Mouse (Mus musculus): Measurements from ENCODE around the gene Megf11.

Megf11 gene

GRCm38 (mm10) chr9:64520747-64521283 lies 135.4 kb downstream of the Megf11 start:
- in situ Hi-C loops (cut with MboI): no loop called here

- in situ Hi-C loops (cut with MboI): no loop called here
These were observed 138.0 kb downstream of the Megf11 start for GRCm38 (mm10) chr9:64523264-64524045.

- in situ Hi-C loops (cut with MboI): no loop called here
These were observed 142.6 kb downstream of the Megf11 start for GRCm38 (mm10) chr9:64528061-64528460.

GRCm38 (mm10) chr9:64528595-64528994 lies 143.2 kb downstream of the Megf11 start:
- in situ Hi-C loops (cut with MboI): no loop called here

GRCm38 (mm10) chr9:64531935-64532334 lies 146.5 kb downstream of the Megf11 start:
- in situ Hi-C loops (cut with MboI): no loop called here

GRCm38 (mm10) chr9:64532711-64533242 lies 147.4 kb downstream of the Megf11 start:
- in situ Hi-C loops (cut with MboI): no loop called here

- in situ Hi-C loops (cut with MboI): no loop called here
These were observed 148.2 kb downstream of the Megf11 start for GRCm38 (mm10) chr9:64533488-64534119.

- in situ Hi-C loops (cut with MboI): no loop called here
These were observed 148.9 kb downstream of the Megf11 start for GRCm38 (mm10) chr9:64534313-64534712.

- in situ Hi-C loops (cut with MboI): no loop called here
These were observed 149.6 kb downstream of the Megf11 start for GRCm38 (mm10) chr9:64534856-64535539.

GRCm38 (mm10) chr9:64537821-64538220 lies 152.4 kb downstream of the Megf11 start:
- in situ Hi-C loops (cut with MboI): no loop called here

- in situ Hi-C loops (cut with MboI): no loop called here
These were observed 156.8 kb downstream of the Megf11 start for GRCm38 (mm10) chr9:64542246-64542645.

GRCm38 (mm10) chr9:64543125-64543524 lies 157.7 kb downstream of the Megf11 start:
- in situ Hi-C loops (cut with MboI): no loop called here

GRCm38 (mm10) chr9:64546344-64546991 lies 161.0 kb downstream of the Megf11 start:
- in situ Hi-C loops (cut with MboI): no loop called here

GRCm38 (mm10) chr9:64548332-64548731 lies 162.9 kb downstream of the Megf11 start:
- in situ Hi-C loops (cut with MboI): no loop called here

GRCm38 (mm10) chr9:64551307-64551706 lies 165.9 kb downstream of the Megf11 start:
- in situ Hi-C loops (cut with MboI): no loop called here

- in situ Hi-C loops (cut with MboI): no loop called here
These were observed 166.6 kb downstream of the Megf11 start for GRCm38 (mm10) chr9:64552046-64552445.

GRCm38 (mm10) chr9:64553441-64553840 lies 168.0 kb downstream of the Megf11 start:
- in situ Hi-C loops (cut with MboI): no loop called here

GRCm38 (mm10) chr9:64555620-64556019 lies 170.2 kb downstream of the Megf11 start:
- in situ Hi-C loops (cut with MboI): no loop called here

GRCm38 (mm10) chr9:64557110-64557745 lies 171.8 kb downstream of the Megf11 start:
- in situ Hi-C loops (cut with MboI): no loop called here

GRCm38 (mm10) chr9:64557846-64558530 lies 172.6 kb downstream of the Megf11 start:
- in situ Hi-C loops (cut with MboI): no loop called here

- in situ Hi-C loops (cut with MboI): no loop called here
These were observed 178.9 kb downstream of the Megf11 start for GRCm38 (mm10) chr9:64564315-64564767.

Data from mature B cell (primary cell).